Mouse (Mus musculus): ENCODE data around the gene Olfr456.

GRCm38 (mm10) chr6:42513461-42513860 lies 26.4 kb upstream of the Olfr456 start:
- TF ChIP-seq POLR2A (IDR thresholded peaks at IDR 0.05; ENCODE audit: extremely low read depth, insufficient read depth, low read length) (no peak), CTCF (IDR thresholded peaks at IDR 0.05; ENCODE audit: low read depth, low read length) (no peak)
